Mouse (Mus musculus) lung, postnatal 0 days (tissue): ENCODE data around the gene Cd1d1.

Experiments used
- CTCF ChIP-seq: IDR thresholded peaks from 2 replicates; pipeline ENCODE4 v1.5.1; 2016; ENCODE audit warnings: antibody characterized with exemption, mild to moderate bottlenecking
- EP300 ChIP-seq: IDR thresholded peaks from 2 replicates; pipeline ENCODE4 v1.6.1; 2016; ENCODE audit warnings: antibody characterized with exemption, mild to moderate bottlenecking, control low read depth

DNA sequence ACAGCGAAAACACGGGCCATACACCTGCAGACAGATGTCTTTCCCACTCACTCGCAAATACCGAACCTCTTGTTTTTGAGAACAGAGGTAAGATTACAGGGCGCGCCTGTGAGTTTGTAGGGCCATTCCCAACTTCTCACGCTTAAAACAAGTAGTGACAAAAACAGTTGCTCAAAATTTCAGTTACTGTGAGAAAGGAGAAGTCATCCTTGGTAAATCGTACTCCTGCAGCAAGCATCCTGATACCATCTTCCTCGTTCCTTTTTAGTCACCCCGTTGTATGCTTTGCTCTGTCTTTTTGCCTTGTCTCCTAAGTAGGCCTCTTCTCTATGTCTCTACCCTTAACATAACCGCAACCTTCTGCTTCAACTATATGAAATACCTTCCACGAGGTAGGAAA is 810 bp upstream of the Cd1d1 start:
- TF ChIP-seq CTCF (no peak), EP300 (no peak)
